Mouse (Mus musculus) heart, postnatal 14 days (tissue): ENCODE data around the gene Celf5. TPM values are rescaled to one million over a fixed set of nuclear protein-coding genes. Genes with fewer than 3 reads are reported as not detected.
"Not testable (repeated sequence)": the region's sequence is repeated elsewhere in the genome, so short reads cannot be mapped to it uniquely, and the experiment has no call there.

ENCODE experiments used
- DNase-seq, 2 experiments: peaks; one replicate each; pipeline ENCODE4 v3.0.0; 2021 to 2022
- intact Hi-C: fragments of 180-260 bp; cut with DNase I; formaldehyde crosslinking; loops from one replicate; pipeline ENCODE4 v1.15.1; 2025
- total RNA-seq, 2 experiments: library from RNA; stranded (reverse); gene quantifications; 2 replicates each; pipeline ENCODE4 v1.2.3; 2021

Celf5 gene
- total RNA-seq, 2 experiments from 2014 or later: 0.15 to 0.19 TPM

DNA sequence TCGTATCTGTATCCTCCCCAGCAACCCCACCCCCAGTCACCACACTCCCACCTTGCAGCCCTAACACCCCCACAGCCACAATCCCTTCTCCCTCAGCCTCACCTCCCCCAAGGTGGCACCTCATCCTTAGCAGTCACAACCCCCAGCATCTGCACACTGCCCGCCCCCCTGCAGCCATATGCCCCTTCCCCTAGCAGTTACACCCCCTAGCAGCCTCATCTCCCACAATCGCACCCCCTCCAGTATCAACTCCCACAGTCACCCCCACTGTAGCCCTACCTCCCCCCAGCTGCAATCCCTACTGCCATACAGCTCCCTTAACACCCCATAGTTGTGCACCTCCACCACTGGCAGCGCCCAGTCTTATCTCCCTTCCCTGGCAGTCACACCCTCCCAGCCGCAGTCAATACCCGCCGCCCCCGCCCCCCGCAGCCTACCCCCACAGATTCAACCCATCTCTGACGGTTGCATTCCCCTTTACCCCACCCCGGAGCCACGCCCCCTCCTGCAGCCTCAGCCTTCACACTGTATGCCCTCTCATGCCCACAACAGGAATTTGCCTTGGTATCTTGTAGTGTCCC is 25.4 kb downstream of the Celf5 start:
- no peak for DNase-seq
- intact Hi-C loops: no loop called here

DNA sequence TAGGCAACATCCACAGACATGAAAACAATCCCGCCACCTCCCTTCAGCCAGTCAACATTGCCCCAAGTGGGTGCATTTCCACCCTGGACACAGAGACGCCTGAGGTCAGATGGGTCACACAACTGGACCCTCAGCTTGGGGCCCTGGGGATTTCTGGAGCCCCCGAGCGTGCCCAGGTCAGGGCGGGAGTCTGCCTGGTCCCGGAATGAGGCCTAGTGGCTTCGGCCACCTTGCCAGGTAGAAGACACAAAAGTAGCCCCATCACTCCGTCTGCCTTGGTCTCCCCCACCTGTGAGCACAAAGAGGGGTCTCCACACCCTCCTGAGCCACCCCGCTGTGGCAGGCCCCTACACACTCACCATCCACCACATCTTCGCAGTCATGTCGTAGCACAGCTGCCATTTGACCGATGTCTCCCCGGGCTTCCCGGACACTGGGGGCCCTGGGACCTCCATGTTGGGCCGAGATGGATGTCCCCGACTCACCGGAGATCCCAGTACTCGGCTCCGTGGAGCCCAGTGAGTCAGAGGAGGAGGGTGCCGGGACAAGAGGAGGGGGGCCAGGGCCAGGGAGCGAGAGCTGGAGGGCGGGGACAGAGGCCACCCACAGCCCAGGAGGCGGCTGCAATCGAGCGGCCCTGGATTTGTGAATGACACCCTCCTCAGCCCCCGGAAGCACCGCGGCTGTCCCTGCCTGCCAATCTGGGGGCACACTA is 27.2 kb downstream of the Celf5 start, which contains the start of gene Nfic:
Nfic (minus strand) TSS at position 455 of the 715 bp plus-strand sequence.
- intact Hi-C loops: no loop called here
- DNase-seq: no peak

DNA sequence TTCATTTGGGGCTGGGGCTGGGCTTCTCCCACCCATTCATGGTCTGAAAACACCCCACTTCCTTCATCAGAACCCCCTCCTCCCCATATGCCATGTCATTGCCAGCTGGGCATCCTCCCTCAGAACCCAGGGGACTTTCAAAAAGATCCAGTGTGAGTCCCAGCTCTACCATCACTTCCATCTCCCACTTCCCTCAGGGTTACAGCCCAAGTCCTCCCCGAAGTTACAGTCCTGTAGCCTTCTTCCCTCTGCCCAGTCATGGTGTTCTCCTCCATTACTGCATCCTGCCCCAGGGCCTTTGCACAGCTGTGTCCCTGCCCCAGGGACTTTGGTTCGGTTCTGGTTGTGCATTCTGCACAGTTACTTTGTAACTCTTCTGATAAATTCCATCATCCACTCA is 28.4 kb downstream of the Celf5 start:
- no peak for DNase-seq
- intact Hi-C loops: no loop called here

DNA sequence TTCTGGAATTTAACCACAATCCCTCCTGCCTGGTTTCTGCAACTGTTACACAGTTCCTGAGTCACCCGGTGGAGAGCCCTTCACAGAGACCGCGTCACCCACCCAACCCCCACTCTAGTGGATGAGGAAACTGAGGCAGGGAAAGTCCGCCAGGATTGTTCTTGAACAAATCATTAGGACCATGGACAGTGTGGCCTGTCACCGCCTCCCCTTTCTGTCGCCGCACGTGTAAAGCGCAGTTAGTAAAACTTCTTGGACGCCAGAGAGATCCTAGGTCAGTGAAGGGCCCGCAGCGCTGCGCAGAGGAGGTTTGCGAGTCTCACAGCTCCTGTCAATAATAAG is 29.6 kb downstream of the Celf5 start:
- DNase-seq: no peak
- intact Hi-C loops: no loop called here

DNA sequence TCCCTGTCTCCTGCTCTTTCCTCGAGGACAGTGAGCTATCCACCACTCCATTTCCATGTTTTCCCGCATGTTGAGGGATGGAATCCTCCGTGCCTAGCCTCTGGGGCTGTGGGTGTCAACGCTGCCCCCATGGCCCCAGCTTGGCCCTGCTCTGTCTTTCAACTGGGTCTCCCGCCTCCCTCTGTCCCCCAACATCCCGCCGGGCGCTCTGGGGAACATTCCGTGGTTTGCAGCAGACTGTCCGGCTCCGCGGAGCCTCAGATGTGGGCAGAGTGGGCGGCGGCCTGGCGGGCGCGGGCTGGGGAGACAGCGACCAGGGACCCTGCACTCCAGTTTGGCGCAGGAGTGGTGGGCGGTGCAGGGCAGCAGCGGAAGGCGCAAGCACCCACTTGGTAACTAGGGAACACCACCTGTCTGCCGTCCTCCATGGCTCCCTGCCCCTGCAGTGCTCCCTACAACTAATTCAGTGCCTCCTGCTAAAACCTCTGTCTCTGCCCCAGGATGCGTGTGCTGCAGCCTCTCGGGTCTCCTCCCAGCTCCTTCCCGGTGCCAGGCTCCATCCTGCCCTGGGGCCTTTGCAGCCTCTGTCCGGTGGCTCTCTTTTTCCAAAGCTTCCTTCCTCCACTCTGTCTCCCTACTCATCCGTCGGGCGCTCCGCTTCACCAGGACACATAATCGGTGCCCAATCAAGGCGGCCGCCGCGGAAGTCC is 30.1 kb downstream of the Celf5 start:
- no peak for DNase-seq
- intact Hi-C loops: no loop called here

DNA sequence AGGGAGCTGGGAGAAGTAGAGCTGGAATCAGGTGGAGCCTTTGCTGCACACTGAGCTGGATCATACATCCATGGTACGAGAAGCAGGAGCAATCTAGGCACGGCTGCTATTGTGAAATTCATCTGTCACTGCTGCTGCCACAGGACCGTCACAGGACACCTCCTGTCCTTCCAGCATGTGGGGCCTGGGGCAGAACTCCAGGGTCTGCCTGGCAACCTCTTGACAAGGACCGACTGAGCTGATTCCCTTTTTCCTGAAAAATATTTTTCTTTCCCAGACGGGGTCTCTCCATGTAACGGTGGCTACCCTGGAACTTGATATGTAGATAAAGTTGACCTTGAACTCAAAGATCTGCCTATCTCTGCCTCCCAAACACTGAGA is 31.2 kb downstream of the Celf5 start:
- intact Hi-C loops: loop anchor here (2.0 kb wide), 1 partner anchor 163 kb away; no protein-coding TSS in a partner anchor
- DNase-seq: no peak

DNA sequence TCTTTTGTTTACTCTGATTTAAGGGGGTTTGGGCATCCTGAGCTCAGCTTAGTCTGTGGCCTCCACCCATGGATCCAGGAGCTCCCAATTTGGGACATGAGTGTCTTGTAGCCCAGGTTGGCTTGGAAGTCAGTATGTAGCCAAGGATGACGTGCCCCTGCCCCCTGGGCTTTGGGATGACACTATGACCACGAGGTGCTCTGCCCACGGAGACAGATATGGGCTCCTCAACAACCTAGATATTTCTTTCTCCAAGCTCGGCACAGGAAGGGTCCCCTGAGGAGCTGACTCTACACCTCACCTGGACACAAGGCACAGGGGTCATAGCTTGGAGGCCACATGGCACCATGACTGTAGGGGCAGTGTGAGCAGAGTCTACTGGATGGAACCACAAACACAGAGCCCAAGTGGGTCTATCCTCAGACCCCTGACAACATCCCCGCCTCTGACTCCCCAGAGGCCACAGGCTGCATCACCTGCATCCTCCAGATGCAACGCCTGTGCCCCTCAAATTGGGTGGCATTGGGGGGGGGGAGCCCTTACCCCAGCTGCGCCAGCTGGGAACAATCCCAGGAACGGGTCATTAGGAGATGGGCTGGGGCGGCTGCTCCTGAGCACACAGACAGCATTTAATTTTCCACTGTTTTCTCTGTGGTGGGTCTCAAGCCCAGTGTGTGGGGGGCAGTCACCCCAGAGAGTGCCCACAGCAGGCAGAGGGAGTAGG is 31.7 kb downstream of the Celf5 start:
- intact Hi-C loops: loop anchor here (1.0 to 2.0 kb wide), 2 partner anchors 62 to 162 kb away; partner anchors contain the start of gene Gm48552
- DNase-seq: no peak

DNA sequence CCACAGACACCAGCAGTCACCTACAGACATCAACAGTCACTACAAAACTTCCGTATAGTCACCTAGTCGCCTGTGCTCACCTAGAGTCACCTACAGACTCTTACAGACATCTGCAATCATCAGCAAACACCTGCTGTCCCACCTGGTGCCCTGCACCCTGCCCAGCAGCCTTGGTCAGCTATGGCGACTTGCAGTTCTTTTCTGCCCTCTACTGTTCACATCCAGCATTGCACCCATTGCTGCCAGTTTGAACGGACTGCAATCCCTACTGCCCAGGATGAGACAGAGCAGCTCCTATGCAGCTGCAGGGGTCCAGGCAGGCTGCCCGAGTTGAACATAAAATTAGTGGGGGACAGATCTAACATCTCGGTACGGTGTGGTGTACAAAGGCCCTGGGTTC is 32.4 kb downstream of the Celf5 start:
- intact Hi-C loops: loop anchor here (1.0 to 2.0 kb wide), 2 partner anchors 61 to 161 kb away; partner anchors contain the start of gene Gm48552
- DNase-seq: peak; percentile 82 to 93

DNA sequence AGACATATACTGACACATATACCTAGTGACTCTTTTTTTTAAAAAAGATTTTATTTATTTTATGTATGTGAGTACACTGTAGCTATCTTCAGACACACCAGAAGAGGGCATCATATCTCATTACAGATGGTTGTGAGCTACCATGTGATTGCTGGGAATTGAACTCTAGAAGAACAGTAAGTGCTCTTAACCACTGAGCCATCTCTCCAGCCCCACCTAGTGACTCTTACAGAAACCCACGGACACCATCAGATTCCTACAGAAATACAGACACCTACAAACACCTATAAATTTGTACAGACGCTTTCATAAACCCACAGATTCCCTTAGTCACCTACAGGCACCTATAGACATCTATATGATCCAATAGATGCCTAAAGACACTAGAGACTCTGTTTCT is 37.0 kb downstream of the Celf5 start:
- DNase-seq, intact Hi-C loops: not testable (repeated sequence)

DNA sequence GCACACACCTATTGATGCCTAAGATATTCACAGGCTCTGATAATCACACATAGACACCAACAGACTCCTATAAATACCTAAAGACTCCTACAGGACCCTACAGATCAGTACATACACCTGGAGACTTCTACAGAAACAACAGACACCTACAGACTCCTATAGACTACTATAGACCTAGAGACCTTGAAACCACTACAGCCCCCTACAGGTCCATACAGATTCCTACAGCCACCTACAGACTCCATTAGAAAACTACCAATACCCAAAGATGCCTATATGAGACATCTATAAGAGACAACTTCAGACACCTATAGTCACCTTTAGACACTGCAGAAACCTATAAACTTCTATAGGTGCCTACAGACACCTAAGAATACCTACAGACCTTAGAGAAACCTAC is 41.5 kb downstream of the Celf5 start:
- intact Hi-C loops: loop anchor here (2.0 kb wide), 1 partner anchor 46 kb away; no protein-coding TSS in a partner anchor
- DNase-seq: no peak

DNA sequence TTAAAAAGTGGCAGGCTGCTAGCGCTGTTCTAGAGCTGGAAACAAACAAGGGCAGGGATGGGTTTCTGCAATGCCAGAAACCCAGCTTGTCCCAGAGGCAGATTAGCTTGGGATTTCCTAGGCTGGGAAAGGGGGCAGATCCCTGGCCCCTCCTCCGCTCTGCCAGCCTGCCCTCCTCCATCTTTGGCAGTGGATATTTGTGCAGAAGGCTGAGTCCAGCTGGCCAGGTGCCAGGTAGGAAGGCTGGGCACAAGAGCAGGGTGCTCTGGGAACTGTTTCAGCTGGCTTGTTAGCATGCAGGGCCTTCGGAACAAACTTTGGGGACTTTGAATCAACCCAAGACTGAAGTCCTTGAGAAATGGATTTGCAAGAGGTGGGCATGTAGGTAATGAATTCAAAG is 47.1 kb downstream of the Celf5 start:
- DNase-seq: peak; percentile 75 to 87
- intact Hi-C loops: no loop called here

DNA sequence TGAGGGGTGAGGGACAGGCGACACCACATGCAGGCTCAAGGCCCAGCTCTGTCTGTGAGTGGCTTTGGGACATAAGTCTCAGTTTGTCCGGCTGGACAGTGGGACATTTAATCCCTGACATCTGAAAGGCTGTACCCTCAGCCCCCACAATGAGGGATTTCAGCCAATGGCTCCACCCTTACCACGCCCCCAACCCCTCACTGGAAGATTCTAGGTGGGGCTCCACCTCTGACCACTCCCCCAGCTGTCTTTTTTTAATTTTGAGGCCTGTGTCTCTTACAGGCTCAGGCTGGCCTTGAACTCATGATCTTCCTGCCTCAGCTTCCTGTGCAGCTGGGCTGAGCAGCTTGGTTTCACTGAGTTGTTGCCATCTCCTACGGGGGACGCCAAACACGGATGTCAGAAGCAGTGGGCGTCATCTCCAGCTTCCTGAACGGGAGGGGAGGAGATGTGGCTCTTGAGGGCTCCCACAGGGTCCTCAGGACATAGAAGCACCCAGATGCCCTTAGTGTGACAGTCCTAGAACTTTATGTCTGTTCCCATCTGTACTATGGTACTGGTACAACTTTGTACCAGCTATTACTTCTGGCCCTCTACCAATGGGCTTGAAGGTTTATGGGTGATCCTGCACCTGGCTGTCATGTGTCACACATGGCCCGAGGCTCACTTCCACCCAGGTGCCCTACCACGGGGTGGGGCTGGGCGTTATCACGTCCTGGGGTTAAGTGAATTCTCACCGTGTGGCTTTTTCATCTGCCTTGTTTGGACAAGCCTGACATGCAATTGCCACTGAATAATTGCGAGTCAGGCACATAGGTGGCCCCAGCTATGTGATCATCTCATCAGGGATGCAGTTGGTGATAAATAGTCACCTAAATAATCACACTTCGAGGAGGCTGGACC is 47.9 kb downstream of the Celf5 start:
- intact Hi-C loops: no loop called here
- peak in 1 of 2 experiments; percentile 9 for DNase-seq

DNA sequence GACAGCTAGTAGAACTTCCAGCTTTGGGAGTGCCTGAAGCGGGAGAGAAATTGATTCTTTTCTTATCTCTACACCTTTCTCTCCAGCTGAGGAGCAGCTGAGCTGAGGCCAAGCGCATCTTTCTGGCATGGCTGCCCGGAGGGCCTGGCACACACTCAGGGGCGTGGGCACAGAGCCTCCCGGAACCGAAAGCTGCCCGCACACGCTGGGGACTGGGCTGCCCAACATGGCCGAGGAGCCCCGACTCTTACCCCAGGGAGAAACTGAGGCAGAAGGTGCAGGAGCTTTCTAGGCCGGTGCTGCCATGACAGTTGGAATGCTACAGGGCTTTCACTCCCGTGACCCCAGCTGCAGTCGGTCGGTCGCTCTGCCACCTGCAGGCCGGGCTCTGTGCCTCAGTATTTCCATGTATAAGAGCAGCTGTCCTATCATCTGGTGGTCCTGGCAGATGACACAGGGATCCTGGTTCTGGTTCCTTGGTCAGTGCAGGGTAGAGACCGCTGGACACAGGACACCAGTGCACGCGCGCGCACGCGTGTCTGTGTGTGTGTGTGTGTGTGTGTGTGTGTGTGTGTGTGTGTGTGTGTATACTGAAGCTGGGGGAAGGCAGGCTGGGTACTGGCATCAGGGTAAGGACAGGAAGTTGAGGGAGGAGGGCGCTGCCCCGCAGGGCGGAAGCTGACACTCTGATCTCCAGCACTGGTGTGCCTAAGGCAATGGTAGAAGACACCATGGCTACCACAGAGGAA is 48.8 kb downstream of the Celf5 start:
- intact Hi-C loops: no loop called here
- DNase-seq: peak; percentile 33 to 39

DNA sequence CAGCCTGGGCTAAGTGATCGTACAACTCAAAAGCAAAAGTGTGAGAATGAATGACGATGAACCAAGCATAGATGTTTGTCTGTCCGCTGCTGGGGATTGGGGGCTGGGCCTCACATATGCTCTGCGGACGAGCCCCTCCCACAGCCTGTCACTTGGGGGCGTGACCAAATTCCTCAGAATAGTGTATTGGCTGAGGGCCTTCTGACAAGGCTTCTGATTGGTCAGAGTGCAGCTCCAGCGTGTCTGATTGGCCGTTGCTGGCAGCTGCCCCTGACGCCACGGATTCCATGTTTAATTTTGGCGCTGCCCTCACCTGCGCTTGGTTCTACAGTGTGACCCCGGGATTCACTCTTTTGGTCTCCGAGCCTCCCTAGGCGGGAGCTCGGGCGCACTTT is 49.6 kb downstream of the Celf5 start:
- DNase-seq: peak; percentile 90 to 95
- intact Hi-C loops: no loop called here

DNA sequence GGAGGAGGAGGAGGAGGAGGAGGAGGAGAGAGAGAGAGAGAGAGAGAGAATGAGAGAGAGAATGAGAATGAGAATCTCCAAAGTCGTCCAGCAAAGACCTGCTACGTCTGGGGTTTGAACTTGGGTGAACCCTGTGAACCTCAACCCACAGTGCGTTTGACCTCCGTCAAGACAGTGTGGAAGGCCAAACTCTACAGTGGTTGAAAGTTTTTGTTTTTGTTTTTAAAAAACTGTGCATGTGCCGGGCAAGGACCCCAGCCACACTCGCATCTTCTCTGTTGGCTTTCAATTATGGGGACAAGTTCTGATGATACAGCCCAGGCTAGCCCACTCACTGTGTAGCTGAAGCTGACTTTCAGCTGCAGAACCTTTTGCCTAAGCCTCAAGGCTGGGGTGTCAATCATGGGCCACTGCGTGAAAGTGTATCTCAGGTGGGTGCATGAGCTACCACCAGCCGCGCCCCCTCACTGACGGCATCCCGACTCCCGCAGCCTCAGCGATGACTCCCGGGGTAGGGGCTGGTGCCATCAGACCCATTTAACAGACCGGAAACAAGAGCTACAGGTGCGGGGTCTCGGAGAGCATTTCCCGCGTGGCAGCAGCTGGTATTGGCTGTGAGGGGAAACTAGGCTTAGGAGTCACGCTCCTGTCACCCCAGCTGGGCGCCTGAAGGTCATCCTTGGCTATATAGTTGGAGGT is 50.2 kb downstream of the Celf5 start:
- intact Hi-C loops: no loop called here
- DNase-seq: no peak

DNA sequence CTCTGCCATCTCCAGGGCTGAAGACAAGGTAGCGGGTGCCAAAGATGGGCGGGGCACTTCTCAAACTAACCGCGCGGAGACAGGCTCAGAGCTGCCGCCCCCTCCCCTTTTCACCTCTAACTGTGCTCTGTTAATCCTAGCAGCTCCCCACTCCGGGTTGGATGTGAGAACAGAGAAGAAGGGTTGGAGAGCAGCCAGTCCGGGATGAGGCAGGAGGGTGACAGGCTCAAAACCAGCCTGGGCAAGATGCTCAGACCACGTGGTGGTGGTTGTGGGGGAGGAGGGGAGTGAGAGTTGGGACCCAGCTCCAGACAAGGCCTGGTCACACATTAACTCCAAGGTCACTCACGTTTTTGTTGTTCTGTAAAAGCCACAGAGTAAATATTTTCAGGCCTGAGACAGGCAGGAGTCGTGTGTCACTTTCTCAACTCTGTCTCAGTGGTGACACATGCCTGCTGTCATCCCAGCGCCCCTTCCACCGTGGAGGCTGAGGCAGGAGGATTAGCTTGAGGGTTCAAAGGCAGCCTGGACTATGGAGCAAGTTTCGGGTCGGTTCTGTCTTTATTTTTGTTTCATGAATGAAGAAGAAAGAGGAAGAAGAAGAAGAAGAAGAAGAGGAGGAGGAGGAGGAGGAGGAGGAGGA is 50.9 kb downstream of the Celf5 start:
- intact Hi-C loops: no loop called here
- peak; percentile 24 to 35 for DNase-seq

DNA sequence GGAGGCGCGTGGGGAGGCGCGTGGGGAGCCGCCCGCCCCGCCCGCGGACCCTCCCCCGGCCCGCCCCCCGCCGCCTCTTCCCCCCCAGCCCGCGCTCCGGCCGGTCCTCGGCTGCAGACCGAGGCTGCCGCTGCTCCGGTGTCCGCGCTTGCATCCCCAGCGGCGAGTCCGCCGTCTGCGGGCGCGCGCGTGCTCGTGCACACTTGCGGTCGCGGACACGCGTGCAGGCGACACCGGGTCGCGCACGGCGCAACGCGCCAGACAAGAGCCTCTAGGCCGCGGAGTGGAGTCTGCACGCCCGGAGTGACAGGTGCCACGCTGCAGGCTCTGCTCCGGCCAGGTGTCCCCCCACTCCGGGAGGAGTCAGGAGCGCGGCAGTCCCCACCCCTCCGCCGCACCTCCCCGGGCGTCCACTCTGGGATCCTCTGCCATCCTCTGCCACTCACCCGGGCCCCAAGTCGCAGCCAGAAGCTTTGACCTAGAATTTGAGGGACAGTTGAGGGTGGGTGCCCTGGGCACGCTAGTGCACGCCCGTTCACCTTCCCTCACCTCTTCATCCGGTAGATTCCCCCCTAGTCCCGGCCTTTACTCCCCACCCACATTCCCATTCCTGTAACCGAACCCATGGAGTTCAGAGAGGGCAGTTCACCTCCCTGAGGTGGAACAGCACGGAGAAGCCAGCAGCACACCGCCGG is 51.5 kb downstream of the Celf5 start:
- intact Hi-C loops: no loop called here
- peak; percentile 71 to 75 for DNase-seq
